Mouse (Mus musculus) embryonic facial prominence, embryonic 13.5 days (tissue): ENCODE measurements around the gene Slc16a14. TPM values are rescaled to one million over a fixed set of nuclear protein-coding genes. Genes with fewer than 3 reads are reported as not detected.
"Not testable (repeated sequence)": the region's sequence is repeated elsewhere in the genome, so short reads cannot be mapped to it uniquely, and the experiment has no call there.

Experiments used
- ATAC-seq: fragments of 200-750 bp; cut with Nextera tagmentation; 2 replicates; pipeline ENCODE4 v1.8.0; 2017; ENCODE audit warnings: low read depth; ENCODE audit not compliant: insufficient number of reproducible peaks, insufficient read depth, low FRiP score, low TSS enrichment
- H3K27ac ChIP-seq: fragments of 300-500 bp; sonication (generic); 2 replicates; pipeline ENCODE4 v1.5.1; 2015; ENCODE audit warnings: moderate library complexity, mild to moderate bottlenecking, inconsistent platforms
- H3K27me3 ChIP-seq: fragments of 300-500 bp; sonication (generic); 2 replicates; pipeline ENCODE4 v1.6.1; 2015; ENCODE audit warnings: mild to moderate bottlenecking, inconsistent platforms
- H3K36me3 ChIP-seq: fragments of 300-500 bp; sonication (generic); 2 replicates; pipeline ENCODE4 v1.6.1; 2015; ENCODE audit warnings: mild to moderate bottlenecking, inconsistent platforms
- H3K4me1 ChIP-seq: fragments of 300-500 bp; sonication (generic); 2 replicates; pipeline ENCODE4 v1.6.1; 2015; ENCODE audit warnings: inconsistent platforms
- H3K4me2 ChIP-seq: fragments of 300-500 bp; sonication (generic); 2 replicates; pipeline ENCODE4 v1.6.1; 2015; ENCODE audit warnings: moderate library complexity, mild to moderate bottlenecking, inconsistent platforms
- H3K4me3 ChIP-seq: fragments of 300-500 bp; sonication (generic); 2 replicates; pipeline ENCODE4 v1.5.1; 2015; ENCODE audit warnings: mild to moderate bottlenecking, inconsistent platforms
- H3K9ac ChIP-seq: fragments of 300-500 bp; sonication (generic); 2 replicates; pipeline ENCODE4 v1.6.1; 2015; ENCODE audit warnings: mild to moderate bottlenecking, inconsistent platforms
- H3K9me3 ChIP-seq: fragments of 300-500 bp; sonication (generic); 2 replicates; pipeline ENCODE4 v1.6.1; 2016; ENCODE audit warnings: inconsistent platforms
- WGBS: fragments of 180-500 bp; shearing (Covaris S2); methylation state at CpG from one replicate; pipeline ENCODE4 v1.1.7; 2015; ENCODE audit warnings: mixed read lengths; 5-methylcytosine and 5-hydroxymethylcytosine counted together
- polyA plus RNA-seq: library from polyadenylated mRNA; unstranded; fragments of >200 nt; fragmentation: Nextera tagmentation; extraction: Ambion mirVana; gene quantifications from 2 replicates; pipeline ENCODE4 v1.2.1, GENCODE M21; 2015

Gene Slc16a14
- polyA plus RNA-seq = 0.29 and 0.63 TPM in 2 replicates

DNA sequence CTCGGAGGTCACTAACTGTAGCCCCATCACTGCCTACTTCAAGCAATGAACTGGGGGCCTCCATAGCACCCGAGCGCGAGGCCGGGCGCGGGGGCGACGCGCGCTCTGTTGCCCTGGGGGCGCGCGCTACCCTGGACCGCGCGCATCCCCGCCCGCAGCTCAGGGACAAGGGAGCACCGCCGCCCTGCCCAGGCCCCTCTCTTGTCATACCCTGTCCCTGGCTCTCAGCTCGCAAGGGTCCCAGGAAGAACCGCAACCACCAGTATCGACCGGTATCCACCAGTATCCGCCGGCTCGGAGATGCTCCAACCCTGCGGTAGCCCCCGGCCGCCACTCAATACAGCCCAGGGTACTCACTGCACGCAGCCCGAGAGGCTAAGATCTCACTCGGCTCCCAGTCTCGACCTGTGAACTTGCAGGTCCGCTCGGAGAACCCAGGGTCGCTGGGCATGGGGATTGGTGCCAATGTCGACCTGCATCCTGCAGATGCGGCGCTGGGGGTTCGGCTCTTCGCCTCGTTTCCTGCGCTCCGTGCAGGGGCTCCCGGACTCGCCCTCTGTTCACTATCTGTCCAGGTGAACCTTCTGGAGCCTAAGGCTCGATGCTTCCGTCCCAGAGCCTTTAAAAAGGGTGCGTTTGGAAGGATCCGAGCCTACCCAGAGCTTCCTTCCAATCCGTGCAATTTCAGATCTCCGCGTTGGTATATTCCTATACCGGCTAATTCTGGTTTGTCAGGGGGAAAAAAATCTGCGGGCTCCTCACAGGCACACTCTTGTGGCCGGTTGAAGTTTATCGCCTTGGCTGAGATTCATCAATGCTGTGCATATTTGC is at the start of gene Slc16a14:
TSS of gene Slc16a14 (minus strand) at position 632 of the 831 bp plus-strand sequence.
- Histone ChIP-seq H3K9ac (peak within 1 kb of the TSS; percentile 70), H3K4me1 (0 out of 2 replicates have a peak, but pooled peaks cover 6% of the 10 kb centered on the region), H3K9me3 (no peaks in the 10 kb centered on the region), H3K27ac (no peak within 1 kb of the TSS), H3K27me3 (peaks cover 38% of the 10 kb centered on the region), H3K4me2 (peak within 1 kb of the TSS; percentile 97), H3K36me3 (no peaks in the 10 kb centered on the region), H3K4me3 (peak within 1 kb of the TSS; percentile 56)
- WGBS = under 1% methylated on average over 59 of the region's 59 CpGs
- peak; percentile 73 for ATAC-seq

DNA sequence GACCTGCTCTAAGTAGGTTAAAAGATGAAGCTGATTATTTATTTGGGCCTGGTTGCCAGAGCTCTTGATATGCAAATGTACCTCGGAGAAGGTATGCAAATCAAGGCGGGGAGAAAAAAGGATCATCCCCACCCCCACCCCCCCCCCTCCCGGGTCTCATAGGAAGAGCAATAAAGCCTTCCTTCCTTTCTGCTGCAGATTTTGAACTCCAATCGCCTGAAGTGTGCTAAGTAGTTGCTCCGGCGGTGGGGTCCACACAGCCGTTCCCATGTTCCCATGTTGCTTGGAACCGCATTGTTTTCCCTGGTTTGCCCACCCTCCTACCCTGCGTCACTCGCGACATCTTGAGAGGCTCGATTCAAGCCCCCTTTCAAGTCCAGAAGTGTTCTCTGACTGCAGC is 26.8 kb upstream of the Slc16a14 start:
- not testable (repeated sequence) for H3K9me3 ChIP-seq, H3K9ac ChIP-seq, H3K27ac ChIP-seq, H3K27me3 ChIP-seq, H3K4me1 ChIP-seq, H3K36me3 ChIP-seq, H3K4me3 ChIP-seq, ATAC-seq
- 4% methylated on average over 12 of the region's 12 CpGs for WGBS
- 0 out of 2 replicates have a peak overlapping the region, but pooled peaks have one; percentile 16 for H3K4me2 ChIP-seq

DNA sequence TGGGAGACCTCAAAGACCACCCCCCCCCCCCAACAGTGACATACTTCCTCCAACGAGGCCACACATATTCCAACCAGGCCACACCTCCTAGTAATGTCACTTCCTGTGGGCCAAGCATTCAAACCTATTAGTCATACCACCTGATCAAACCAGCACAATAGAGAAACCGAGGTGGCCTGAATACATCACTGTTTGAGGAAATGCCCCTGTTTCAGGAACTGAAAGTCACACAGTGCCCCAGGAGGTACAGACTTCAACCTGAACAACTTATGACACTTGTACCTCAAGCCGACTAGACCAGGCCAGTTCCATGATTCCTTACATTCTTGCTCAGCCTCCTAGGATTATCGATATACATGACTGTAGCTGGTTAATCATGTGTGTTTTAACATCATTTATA is 22.8 kb upstream of the Slc16a14 start:
- H3K27me3 ChIP-seq, H3K4me3 ChIP-seq, H3K9me3 ChIP-seq, H3K4me1 ChIP-seq, H3K4me2 ChIP-seq, H3K36me3 ChIP-seq, H3K27ac ChIP-seq, ATAC-seq, H3K9ac ChIP-seq: not testable (repeated sequence)
- 81% methylated on average over 4 of the region's 4 CpGs for WGBS

DNA sequence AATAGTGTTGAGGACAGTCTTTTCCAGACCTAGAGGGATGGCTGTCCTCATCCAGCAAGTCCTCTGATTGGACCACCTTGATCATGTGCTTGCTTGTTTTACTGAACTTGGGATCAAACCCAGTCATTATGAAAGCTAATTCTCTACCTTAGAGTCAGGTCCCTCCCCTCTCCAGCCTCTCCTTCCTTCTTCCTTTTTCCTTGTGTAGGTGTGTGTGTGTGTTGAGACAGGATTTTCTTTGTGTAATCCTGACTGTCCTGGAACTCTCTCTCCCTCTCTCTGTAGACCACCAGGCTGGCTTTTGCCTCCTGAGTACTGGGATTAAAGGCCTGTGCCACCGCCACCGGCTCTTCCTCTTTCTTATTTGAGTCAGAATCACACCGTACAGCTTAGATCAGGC is 21.8 kb upstream of the Slc16a14 start:
- not testable (repeated sequence) for H3K4me1 ChIP-seq, ATAC-seq, H3K9me3 ChIP-seq, H3K36me3 ChIP-seq, H3K4me3 ChIP-seq, H3K9ac ChIP-seq, H3K27me3 ChIP-seq, H3K4me2 ChIP-seq, H3K27ac ChIP-seq
- 93% methylated on average over 3 of the region's 3 CpGs for WGBS

DNA sequence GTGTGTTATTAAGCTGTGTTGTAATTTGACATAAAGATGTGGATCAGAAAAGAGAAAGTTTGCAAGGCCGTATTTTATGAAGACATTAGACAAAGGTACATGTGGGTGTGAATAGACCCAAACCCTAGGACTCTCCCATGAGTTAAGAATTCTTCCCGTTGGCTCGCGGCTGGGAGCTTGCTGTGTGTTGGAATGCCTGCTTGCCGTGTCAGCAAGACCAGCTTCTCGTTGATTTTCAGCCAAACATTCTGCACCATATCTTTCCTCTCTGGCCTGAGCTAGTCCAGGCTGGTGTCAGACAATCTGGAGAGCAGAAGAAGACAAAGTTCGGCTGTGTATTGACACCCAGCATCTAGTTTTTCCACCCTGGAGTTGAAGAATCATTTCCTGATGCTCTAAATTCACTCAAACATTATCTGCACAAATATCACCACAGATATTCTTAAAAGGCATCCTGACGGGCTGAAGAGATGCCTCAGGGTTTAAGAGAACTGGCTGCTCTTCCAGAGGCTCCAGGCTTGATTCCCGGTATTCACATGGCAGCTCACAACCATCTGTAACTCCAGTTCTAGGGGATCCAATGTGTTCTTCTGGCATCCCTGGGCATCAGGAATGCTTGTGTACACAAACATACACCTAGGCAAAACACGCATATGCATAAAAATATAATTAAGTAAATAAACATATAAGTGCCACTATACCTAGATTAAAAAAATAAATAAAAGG is 17.7 kb upstream of the Slc16a14 start:
- no peak overlapping the region for H3K9ac ChIP-seq
- no peak for ATAC-seq
- 81% methylated on average over 10 of the region's 10 CpGs for WGBS

DNA sequence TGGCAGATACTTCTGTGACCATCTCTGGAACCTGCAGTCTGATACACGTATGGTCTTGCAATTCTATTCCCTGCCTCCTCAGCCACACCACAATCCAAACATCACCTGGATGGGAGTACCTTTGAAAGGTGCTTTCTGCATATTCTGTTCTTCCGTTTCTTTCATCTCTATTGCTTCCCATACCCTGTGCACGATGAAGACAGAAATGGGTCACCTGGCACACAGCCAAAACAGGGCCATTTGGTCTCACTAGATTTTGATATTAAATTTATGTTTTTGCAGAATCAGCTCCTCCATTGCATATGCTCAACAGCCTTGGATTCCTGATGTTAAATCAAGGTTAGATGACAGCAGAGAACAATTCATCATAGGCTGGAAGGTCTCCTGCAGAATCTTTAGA is 16.6 kb upstream of the Slc16a14 start:
- no peaks in the 10 kb centered on the region for H3K27me3 ChIP-seq
- no peaks in the 10 kb centered on the region for H3K4me1 ChIP-seq
- no peak overlapping the region for H3K27ac ChIP-seq
- H3K4me2 ChIP-seq = no peak overlapping the region
- H3K4me3 ChIP-seq = no peak overlapping the region
- no peak for ATAC-seq
- 83% methylated on average over 3 of the region's 3 CpGs for WGBS
- no peaks in the 10 kb centered on the region for H3K9me3 ChIP-seq
- no peak overlapping the region for H3K9ac ChIP-seq
- H3K36me3 ChIP-seq = no peaks in the 10 kb centered on the region

More for the DNA sequence above, 17.7 kb upstream of the Slc16a14 start:
- Histone ChIP-seq H3K4me3 (no peak overlapping the region), H3K9me3 (0 out of 2 replicates have a peak, but pooled peaks cover 3% of the 10 kb centered on the region), H3K36me3 (no peaks in the 10 kb centered on the region), H3K27ac (no peak overlapping the region), H3K4me2 (no peak overlapping the region), H3K27me3 (no peaks in the 10 kb centered on the region), H3K4me1 (no peaks in the 10 kb centered on the region)

DNA sequence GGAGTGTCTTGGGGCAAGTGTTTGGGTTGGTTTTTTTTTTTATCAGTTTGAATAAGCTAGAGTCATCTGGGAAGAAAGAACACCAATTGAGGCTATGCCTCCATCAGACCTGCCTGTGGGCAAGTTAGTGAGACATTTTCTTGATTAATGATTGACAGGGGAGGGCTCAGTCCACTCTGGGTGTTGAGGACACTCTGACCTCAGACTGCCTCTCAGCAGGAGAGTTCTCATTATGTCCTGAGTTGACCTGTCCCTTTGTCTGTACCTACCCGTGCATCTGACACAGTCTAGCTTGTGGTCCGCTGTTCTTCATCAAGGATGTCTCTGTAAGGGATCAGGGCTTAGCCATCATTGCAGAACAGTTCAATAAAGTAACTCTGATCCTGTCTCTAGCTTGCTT is 12.5 kb upstream of the Slc16a14 start:
- H3K9ac ChIP-seq = no peak overlapping the region
- no peak overlapping the region for H3K27ac ChIP-seq
- no peaks in the 10 kb centered on the region for H3K27me3 ChIP-seq
- H3K9me3 ChIP-seq = no peaks in the 10 kb centered on the region
- H3K4me3 ChIP-seq = no peak overlapping the region
- no peak overlapping the region for H3K4me2 ChIP-seq
- no peaks in the 10 kb centered on the region for H3K36me3 ChIP-seq
- no peaks in the 10 kb centered on the region for H3K4me1 ChIP-seq
- 86% methylated on average over 2 of the region's 2 CpGs for WGBS
- no peak for ATAC-seq

DNA sequence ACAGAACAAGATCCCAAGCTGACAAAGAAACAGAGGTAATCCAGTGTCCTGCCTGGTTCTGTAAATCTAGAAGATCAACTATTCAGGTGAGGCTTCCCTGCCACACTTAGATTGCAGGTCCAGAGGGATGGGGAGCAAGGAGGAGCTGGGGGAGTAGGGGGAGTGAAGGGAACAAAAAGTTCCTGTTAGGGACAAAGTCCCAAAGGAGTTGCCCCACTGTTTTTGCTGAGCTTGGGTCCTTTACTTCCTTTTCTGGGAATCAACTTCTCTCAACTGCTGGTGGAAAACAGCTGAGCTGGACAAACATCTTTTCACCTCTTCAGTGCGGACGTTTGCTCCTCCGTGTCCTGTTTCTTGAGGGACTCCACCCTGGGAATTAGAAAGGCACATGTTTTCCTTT is 11.0 kb upstream of the Slc16a14 start:
- Histone ChIP-seq H3K4me3 (no peak overlapping the region), H3K9me3 (no peaks in the 10 kb centered on the region), H3K27me3 (no peaks in the 10 kb centered on the region), H3K4me2 (no peak overlapping the region), H3K36me3 (no peaks in the 10 kb centered on the region), H3K27ac (no peak overlapping the region), H3K4me1 (no peaks in the 10 kb centered on the region), H3K9ac (no peak overlapping the region)
- ATAC-seq = no peak
- 74% methylated on average over 3 of the region's 3 CpGs for WGBS

DNA sequence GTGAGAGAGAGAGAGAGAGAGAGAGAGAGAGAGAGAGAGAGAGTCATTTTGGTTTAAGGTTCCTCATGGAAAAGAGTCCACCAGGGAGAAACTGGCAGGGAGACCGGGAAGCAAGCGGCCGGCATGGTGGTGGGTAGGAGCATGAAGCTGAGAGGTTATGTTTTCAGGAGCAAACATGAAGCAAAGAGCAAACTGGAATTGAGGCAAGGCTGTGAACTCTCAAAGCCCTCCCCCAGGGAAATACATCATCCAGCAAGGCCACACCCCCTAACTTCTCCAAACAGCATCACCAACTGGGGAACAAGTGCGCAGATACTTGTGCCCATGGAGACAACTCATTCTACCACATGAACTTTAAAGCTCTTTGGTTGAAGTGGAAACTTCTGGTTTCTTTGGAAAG is 8.6 kb upstream of the Slc16a14 start:
- ATAC-seq = no peak
- no peaks in the 10 kb centered on the region for H3K9me3 ChIP-seq
- H3K4me1 ChIP-seq = no peaks in the 10 kb centered on the region
- no peaks in the 10 kb centered on the region for H3K27me3 ChIP-seq
- WGBS = 94% methylated on average over 4 of the region's 4 CpGs
- H3K4me3 ChIP-seq = no peak overlapping the region
- H3K36me3 ChIP-seq = no peaks in the 10 kb centered on the region
- H3K27ac ChIP-seq = no peak overlapping the region
- no peak overlapping the region for H3K4me2 ChIP-seq
- no peak overlapping the region for H3K9ac ChIP-seq

DNA sequence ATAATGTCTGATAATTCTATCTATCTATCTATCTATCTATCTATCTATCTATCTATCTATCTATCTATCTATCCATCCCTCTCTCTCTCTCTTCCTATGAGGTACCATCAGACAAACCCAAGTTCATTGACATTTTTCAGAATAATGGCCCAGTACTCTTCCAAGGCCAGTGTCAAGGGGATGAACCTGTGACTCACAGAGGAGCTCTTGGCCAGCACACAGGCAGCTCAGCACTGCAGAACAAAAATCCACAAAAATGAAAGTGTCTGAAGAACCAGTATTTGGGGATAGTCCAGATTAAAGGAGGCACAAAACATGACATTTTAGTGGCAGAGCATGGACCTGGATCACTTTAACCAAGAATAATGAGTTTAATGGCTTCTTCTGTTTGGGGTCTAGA is 7.7 kb upstream of the Slc16a14 start:
- Histone ChIP-seq H3K4me3 (no peak overlapping the region), H3K9ac (no peak overlapping the region), H3K27me3 (no peaks in the 10 kb centered on the region), H3K27ac (no peak overlapping the region), H3K36me3 (no peaks in the 10 kb centered on the region), H3K9me3 (no peaks in the 10 kb centered on the region), H3K4me1 (no peaks in the 10 kb centered on the region), H3K4me2 (no peak overlapping the region)
- no peak for ATAC-seq

DNA sequence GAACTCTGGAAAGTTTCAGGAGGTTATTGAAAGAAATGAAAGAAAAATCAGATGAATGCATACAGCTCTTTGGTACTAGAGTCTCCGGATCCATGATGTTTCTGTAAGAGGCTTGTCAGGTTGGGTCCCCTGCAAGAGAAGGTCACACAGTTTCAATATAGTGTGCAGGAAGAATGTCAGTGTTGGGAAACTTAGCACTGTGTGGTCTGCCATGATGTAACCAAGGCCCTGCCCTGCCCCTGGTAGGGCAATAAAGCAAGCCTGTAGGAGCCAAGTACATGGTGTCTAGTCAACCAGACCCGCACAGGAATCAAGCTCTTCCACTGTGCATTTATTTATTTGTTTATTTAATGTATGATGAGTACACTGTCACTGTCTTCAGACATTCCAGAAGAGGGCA is 5.4 kb upstream of the Slc16a14 start:
- peaks cover 13% of the 10 kb centered on the region for H3K27me3 ChIP-seq
- H3K9me3 ChIP-seq = no peaks in the 10 kb centered on the region
- H3K4me1 ChIP-seq = no peaks in the 10 kb centered on the region
- 88% methylated on average over 2 of the region's 2 CpGs for WGBS
- H3K36me3 ChIP-seq = no peaks in the 10 kb centered on the region
- no peak overlapping the region for H3K27ac ChIP-seq
- H3K9ac ChIP-seq = no peak overlapping the region
- ATAC-seq = no peak
- no peak overlapping the region for H3K4me2 ChIP-seq
- no peak overlapping the region for H3K4me3 ChIP-seq

DNA sequence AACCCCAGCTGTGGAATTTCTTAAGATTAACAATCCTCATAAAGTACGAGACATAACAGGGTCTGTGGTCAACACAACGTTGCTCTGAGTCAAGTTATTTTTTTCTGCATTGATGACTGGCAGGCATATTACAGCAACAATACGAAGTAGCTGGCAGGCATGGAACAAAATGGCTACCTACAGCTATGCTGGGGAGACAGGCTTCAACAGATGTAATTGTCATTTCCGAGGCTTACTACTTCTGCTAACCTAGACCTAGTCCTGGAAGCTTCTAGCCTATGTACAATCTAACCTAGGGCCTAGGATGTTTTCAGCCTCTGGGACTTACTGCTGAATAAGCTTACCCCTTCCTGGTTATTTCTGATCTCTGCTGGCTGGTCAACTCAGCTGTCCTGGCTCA is 4.5 kb upstream of the Slc16a14 start:
- Histone ChIP-seq H3K27me3 (peaks cover 20% of the 10 kb centered on the region), H3K36me3 (no peaks in the 10 kb centered on the region), H3K4me3 (no peak overlapping the region), H3K9ac (no peak overlapping the region), H3K9me3 (no peaks in the 10 kb centered on the region), H3K4me1 (no peaks in the 10 kb centered on the region), H3K27ac (no peak overlapping the region), H3K4me2 (no peak overlapping the region)
- 74% methylated on average over 4 of the region's 4 CpGs for WGBS
- no peak for ATAC-seq
